ENCODE assay signal across 22 mouse cellular contexts in genomic region chr6:13294393-13294792, GRCm38 (mm10).
A peak's percentile ranks its signal among the peaks of the same experiment; 100 is the strongest.
DNase-seq lines count a peak whose midpoint lies in the region; ATAC-seq and TF ChIP-seq lines count a peak whose summit lies in the region.
"Had no signal": no experiment of that assay in that cellular context is flagged by ENCODE, and none has a peak within 500 bp of the region (broad histone marks: within the 10 kb centered on the region; RNA-seq: fewer than 3 reads in every experiment).

No protein-coding gene starts in this region.

- no peak overlapping the region for H3K9ac ChIP-seq in liver, adult 2 months (ENCODE audit: low read depth, low read length)
- no peak overlapping the region for H3K9ac ChIP-seq in liver, embryonic 11.5 days (ENCODE audit: low read depth, low read length)
- H3K9ac ChIP-seq: embryonic facial prominence, embryonic 12.5 days; forebrain, embryonic 13.5 days; hindbrain, embryonic 12.5 days; hindbrain, embryonic 15.5 days had no signal

- H3K4me2 ChIP-seq in liver, embryonic 11.5 days = no peak overlapping the region
- H3K4me2 ChIP-seq: embryonic facial prominence, embryonic 12.5 days; forebrain, embryonic 13.5 days; heart, embryonic 11.5 days; hindbrain, embryonic 12.5 days; hindbrain, embryonic 15.5 days had no signal

- H3K27ac ChIP-seq in liver, adult 2 months (replicated peaks; ENCODE audit: insufficient read depth, low read depth, low read length) = peak overlapping the region; percentile 52
- H3K27ac ChIP-seq in liver, embryonic 11.5 days (ENCODE audit: low read depth, low read length) = no peak overlapping the region
- H3K27ac ChIP-seq: embryonic facial prominence, embryonic 12.5 days; forebrain, embryonic 10.5 days; forebrain, embryonic 13.5 days; gastrocnemius, adult 2 months; hindbrain, embryonic 12.5 days; hindbrain, embryonic 15.5 days had no signal

- peaks cover 8% of the 10 kb centered on the region for H3K4me1 ChIP-seq in liver, adult 2 months (ENCODE audit: control insufficient read depth, insufficient read depth, low read length)
- H3K4me1 ChIP-seq in liver, embryonic 11.5 days (replicated peaks; ENCODE audit: control insufficient read depth, insufficient read depth, low read length) = no peaks in the 10 kb centered on the region
- H3K4me1 ChIP-seq: embryonic facial prominence, embryonic 12.5 days; forebrain, embryonic 10.5 days; forebrain, embryonic 13.5 days; hindbrain, embryonic 12.5 days had no signal

- CTCF ChIA-PET in Patski (lab: Charles Lee) = no interaction called here

- H3K36me3 ChIP-seq in liver, adult 2 months (ENCODE audit: control insufficient read depth, insufficient read depth, low read length) = no peaks in the 10 kb centered on the region
- no peaks in the 10 kb centered on the region for H3K36me3 ChIP-seq in liver, embryonic 11.5 days (ENCODE audit: control insufficient read depth, insufficient read depth, low read length)
- H3K36me3 ChIP-seq: embryonic facial prominence, embryonic 12.5 days; forebrain, embryonic 10.5 days; hindbrain, embryonic 12.5 days; hindbrain, embryonic 15.5 days had no signal

- no peak for TF ChIP-seq POLR2A in liver, adult 2 months (IDR thresholded peaks at IDR 0.05; ENCODE audit: extremely low read depth, insufficient read depth, low read length)

- H3K27me3 ChIP-seq in liver, adult 2 months (ENCODE audit: control insufficient read depth, insufficient read depth, low read length) = no peaks in the 10 kb centered on the region
- H3K27me3 ChIP-seq in liver, embryonic 11.5 days (replicated peaks; ENCODE audit: control insufficient read depth, insufficient read depth, low read length) = no peaks in the 10 kb centered on the region
- H3K27me3 ChIP-seq in Patski = no peaks in the 10 kb centered on the region
- H3K27me3 ChIP-seq: embryonic facial prominence, embryonic 12.5 days; forebrain, embryonic 13.5 days; hindbrain, embryonic 12.5 days; hindbrain, embryonic 15.5 days had no signal

- in situ Hi-C loops in Patski (cut with MboI; ENCODE audit: low pct_unique_long_range_greater_than_20kb) = loop anchor here (25.0 kb wide), 1 partner anchor 918 kb away; no protein-coding TSS in a partner anchor

- ATAC-seq in liver, embryonic 11.5 days (replicated peaks; ENCODE audit: low FRiP score) = no peak
- peak; percentile 21 for ATAC-seq in Patski
- ATAC-seq: CD4-positive, CD25-positive, alpha-beta regulatory T cell, adult 4 months; forebrain, embryonic 13.5 days; forebrain, embryonic 16.5 days had no signal

- 25% methylated on average over 4 of the region's 4 CpGs for WGBS in liver, adult 2 months
- WGBS in liver, embryonic 11.5 days = 78% methylated on average over 4 of the region's 4 CpGs

- no peaks in the 10 kb centered on the region for H3K79me2 ChIP-seq in liver, adult 2 months (ENCODE audit: control insufficient read depth, insufficient read depth, low read length)

- H3K4me3 ChIP-seq in liver, adult 2 months (ENCODE audit: insufficient read depth, low read depth, low read length) = no peak overlapping the region
- no peak overlapping the region for H3K4me3 ChIP-seq in liver, embryonic 11.5 days (ENCODE audit: low read depth, low read length)
- H3K4me3 ChIP-seq: embryonic facial prominence, embryonic 12.5 days; forebrain, embryonic 10.5 days; forebrain, embryonic 13.5 days; gastrocnemius, adult 2 months; hindbrain, embryonic 12.5 days; hindbrain, embryonic 15.5 days had no signal

- POLR2A ChIA-PET in Patski (lab: Charles Lee) = no interaction called here

- DNase-seq in liver, adult 2 months (ENCODE audit: extremely low read depth, low read depth, low spot score) = peak; percentile 92
- DNase-seq in liver, embryonic 11.5 days (ENCODE audit: low spot score) = no peak
- DNase-seq in Patski (ENCODE audit: low read depth, low spot score) = no peak
- peak; percentile 6 for DNase-seq in R1 (ENCODE audit: low read depth, low spot score)
- no peak for DNase-seq in spleen, postnatal 4 days (ENCODE audit: low spot score in 2 of 2)
- no peak for DNase-seq in cerebellum, adult 8-10 months
- DNase-seq: adrenal gland, postnatal 10 days; adrenal gland, postnatal 36 days; cerebellum, adult 18-20 months; cerebellum, postnatal 10 days; cerebellum, postnatal 36 days; gastrocnemius, adult 2 months; gastrocnemius, postnatal 14 days; heart, adult 11 months had no signal

- no peak for TF ChIP-seq CTCF in liver, adult 2 months (IDR thresholded peaks at IDR 0.05; ENCODE audit: low read depth, low read length)
- TF ChIP-seq CTCF in Patski (IDR thresholded peaks at IDR 0.05) = no peak

- H3K9me3 ChIP-seq in liver, embryonic 11.5 days (ENCODE audit: control insufficient read depth, low read length) = no peaks in the 10 kb centered on the region
- H3K9me3 ChIP-seq: embryonic facial prominence, embryonic 12.5 days; forebrain, embryonic 10.5 days; forebrain, embryonic 13.5 days; hindbrain, embryonic 12.5 days; hindbrain, embryonic 15.5 days had no signal

Comparison
In these comparisons a context has a peak if more than half of its experiments do, and no peak if none do; other contexts are left out.
1. DNase-seq: peak in liver, adult 2 months (single experiment) and R1 (single experiment); none in liver, embryonic 11.5 days (single experiment), Patski (single experiment), spleen, postnatal 4 days (0 of 2) and cerebellum, adult 8-10 months (single experiment).